Mouse (Mus musculus) myocyte (in vitro differentiated cells): ENCODE data around the gene Ezh1. TPM values are rescaled to one million over a fixed set of nuclear protein-coding genes. Genes with fewer than 3 reads are reported as not detected.

Source experiments
- H3K27me3 ChIP-seq: one replicate; pipeline ENCODE4 v1.6.1; 2011; ENCODE audit not compliant: control insufficient read depth, insufficient read depth, insufficient read length
- H3K36me3 ChIP-seq: one replicate; pipeline ENCODE4 v1.6.1; 2011; ENCODE audit not compliant: control insufficient read depth, insufficient read depth
- H3K4me2 ChIP-seq: one replicate; pipeline ENCODE4 v1.6.1; 2011; ENCODE audit warnings: low read depth, control low read depth
- H3K4me3 ChIP-seq: one replicate; pipeline ENCODE4 v1.5.1; 2011; ENCODE audit warnings: mild to moderate bottlenecking, control low read depth, moderate library complexity
- H3K79me2 ChIP-seq: one replicate; pipeline ENCODE4 v1.6.1; 2011; ENCODE audit not compliant: control insufficient read depth, insufficient read depth
- H3ac ChIP-seq: one replicate; pipeline ENCODE4 v1.6.1; 2011; ENCODE audit not compliant: control insufficient read depth, insufficient read length
- CEBPB ChIP-seq: IDR thresholded peaks from 2 replicates; pipeline ENCODE4 v1.6.1; 2011; ENCODE audit warnings: mild to moderate bottlenecking, moderate library complexity; ENCODE audit not compliant: poor library complexity, insufficient read depth, severe bottlenecking
- E2F4 ChIP-seq: IDR thresholded peaks from one replicate; pipeline ENCODE4 v1.6.1; 2011; ENCODE audit warnings: mild to moderate bottlenecking, control low read depth, moderate library complexity; ENCODE audit not compliant: insufficient read depth
- MAX ChIP-seq: IDR thresholded peaks from one replicate; pipeline ENCODE4 v1.6.1; 2011; ENCODE audit warnings: low read depth, mild to moderate bottlenecking, control low read depth
- MYOD1 ChIP-seq, 3 experiments: IDR thresholded peaks; one replicate each; pipeline ENCODE4 v1.6.1; 2011; ENCODE audit warnings: control low read depth in 2 of 3, low read depth in 2 of 3, mild to moderate bottlenecking in 2 of 3, moderate library complexity in 1 of 3; ENCODE audit not compliant: insufficient read length in 2 of 3, control insufficient read depth in 1 of 3
- MYOG ChIP-seq, 3 experiments: IDR thresholded peaks; one replicate each; pipeline ENCODE4 v1.6.1; 2011; ENCODE audit warnings: control low read depth in 2 of 3, low read depth in 2 of 3, mild to moderate bottlenecking in 2 of 3; ENCODE audit not compliant: insufficient read length in 2 of 3, control insufficient read depth in 1 of 3, insufficient read depth in 1 of 3
- POLR2A ChIP-seq: IDR thresholded peaks from one replicate; pipeline ENCODE4 v1.6.1; 2011; ENCODE audit warnings: low read depth, mild to moderate bottlenecking, control low read depth, moderate library complexity; ENCODE audit not compliant: insufficient read length
- POLR2AphosphoS2 ChIP-seq: IDR thresholded peaks from one replicate; pipeline ENCODE4 v1.6.1; 2011; ENCODE audit warnings: low read depth, control low read depth; ENCODE audit not compliant: insufficient read length
- REST ChIP-seq: IDR thresholded peaks from one replicate; pipeline ENCODE4 v1.6.1; 2011; ENCODE audit warnings: mild to moderate bottlenecking, control low read depth, moderate library complexity; ENCODE audit not compliant: insufficient read depth, insufficient read length
- SRF ChIP-seq: IDR thresholded peaks from one replicate; pipeline ENCODE4 v1.6.1; 2011; ENCODE audit warnings: low read depth; ENCODE audit not compliant: control insufficient read depth, insufficient read length
- TCF12 ChIP-seq: IDR thresholded peaks from one replicate; pipeline ENCODE4 v1.6.1; 2011; ENCODE audit warnings: mild to moderate bottlenecking, control low read depth; ENCODE audit not compliant: poor library complexity, insufficient read depth, severe bottlenecking
- TCF3 ChIP-seq: IDR thresholded peaks from one replicate; pipeline ENCODE4 v1.6.1; 2011; ENCODE audit warnings: low read depth, control low read depth; ENCODE audit not compliant: insufficient read length
- USF1 ChIP-seq: IDR thresholded peaks from one replicate; pipeline ENCODE4 v1.6.1; 2011; ENCODE audit warnings: low read depth, mild to moderate bottlenecking, control low read depth, moderate library complexity
- polyA plus RNA-seq: library from polyadenylated mRNA; unstranded; fragments of >200 nt; fragmentation: generic; extraction: Trizol; gene quantifications from one replicate; pipeline ENCODE4 v1.2.1, GENCODE M21; 2012; ENCODE audit warnings: missing spikeins

Gene Ezh1
- polyA plus RNA-seq, 1 experiment = 13.7 TPM

- no peak overlapping the region for H3K4me3 ChIP-seq
- TF ChIP-seq TCF12 (no peak), SRF (no peak)
- no peaks in the 10 kb centered on the region for H3K27me3 ChIP-seq
- H3ac ChIP-seq = no peak overlapping the region
- peaks cover 14% of the 10 kb centered on the region for H3K36me3 ChIP-seq
- H3K79me2 ChIP-seq = no peaks in the 10 kb centered on the region
- H3K4me2 ChIP-seq = no peak overlapping the region
These were observed 31.6 kb downstream of the Ezh1 start for GRCm38 (mm10) chr11:101194643-101195042.

- Histone ChIP-seq H3K36me3 (peaks cover 9% of the 10 kb centered on the region), H3K4me3 (no peak overlapping the region), H3K4me2 (no peak overlapping the region), H3K27me3 (no peaks in the 10 kb centered on the region), H3ac (no peak overlapping the region), H3K79me2 (no peaks in the 10 kb centered on the region)
- TF ChIP-seq POLR2A (no peak), TCF12 (no peak), MAX (no peak), POLR2AphosphoS2 (no peak), USF1 (no peak), REST (no peak), MYOG (IDR thresholded peaks at IDR 0.05; ENCODE audit: control insufficient read depth in 1 of 3, insufficient read depth in 1 of 3, insufficient read length in 2 of 3, low read depth in 2 of 3) (no peak)
These were observed 32.1 kb downstream of the Ezh1 start for GRCm38 (mm10) chr11:101194137-101194536.

DNA sequence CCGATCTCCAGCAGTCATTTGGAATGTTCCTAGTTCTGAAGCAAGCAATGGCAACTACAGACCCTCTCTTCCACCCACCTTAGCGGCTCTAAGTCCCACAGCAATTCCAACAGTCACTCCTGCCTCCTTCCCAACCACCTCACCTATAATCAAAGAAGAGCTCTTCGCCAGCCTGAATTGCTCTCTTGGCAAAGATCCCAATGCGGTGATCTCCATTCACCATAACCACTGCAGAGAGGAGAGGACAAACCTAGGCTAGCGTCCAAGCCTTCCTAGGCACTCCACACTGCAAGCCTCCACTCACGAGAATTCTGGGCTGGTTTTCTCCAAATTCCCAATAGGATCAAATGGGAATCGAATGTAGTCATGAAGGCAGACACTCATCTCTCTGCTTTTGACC is 33.2 kb downstream of the Ezh1 start:
- Histone ChIP-seq H3K27me3 (no peaks in the 10 kb centered on the region), H3K79me2 (no peaks in the 10 kb centered on the region), H3K4me3 (no peak overlapping the region), H3K4me2 (no peak overlapping the region), H3K36me3 (peaks cover 9% of the 10 kb centered on the region), H3ac (no peak overlapping the region)
- TF ChIP-seq POLR2AphosphoS2 = no peak
- no peak for TF ChIP-seq MYOG (IDR thresholded peaks at IDR 0.05; ENCODE audit: control insufficient read depth in 1 of 3, insufficient read depth in 1 of 3, insufficient read length in 2 of 3, low read depth in 2 of 3)
- TF ChIP-seq POLR2A = no peak
- TF ChIP-seq SRF = no peak
- no peak for TF ChIP-seq E2F4
- TF ChIP-seq MAX = no peak

- no peak for TF ChIP-seq USF1
- no peak for TF ChIP-seq MYOD1 (IDR thresholded peaks at IDR 0.05; ENCODE audit: control insufficient read depth in 1 of 3, insufficient read length in 2 of 3, low read depth in 2 of 3)
- no peak for TF ChIP-seq MYOG (IDR thresholded peaks at IDR 0.05; ENCODE audit: control insufficient read depth in 1 of 3, insufficient read depth in 1 of 3, insufficient read length in 2 of 3, low read depth in 2 of 3)
- no peak for TF ChIP-seq MAX
- no peak for TF ChIP-seq TCF12
- TF ChIP-seq REST = no peak
- TF ChIP-seq CEBPB = no peak
- TF ChIP-seq POLR2AphosphoS2 = no peak
- TF ChIP-seq TCF3 = no peak
- TF ChIP-seq E2F4 = no peak
- no peak for TF ChIP-seq SRF
- no peak for TF ChIP-seq POLR2A
- H3K4me3 ChIP-seq = no peak overlapping the region
- H3K36me3 ChIP-seq = peaks cover 4% of the 10 kb centered on the region
- H3K79me2 ChIP-seq = no peaks in the 10 kb centered on the region
- H3K4me2 ChIP-seq = no peak overlapping the region
- no peak overlapping the region for H3ac ChIP-seq
- H3K27me3 ChIP-seq = no peaks in the 10 kb centered on the region
These were observed 33.6 kb downstream of the Ezh1 start for GRCm38 (mm10) chr11:101192646-101193045.

GRCm38 (mm10) chr11:101191919-101192470 is 34.3 kb downstream of the Ezh1 start:
- TF ChIP-seq TCF12 (no peak), POLR2AphosphoS2 (peak; percentile 62), TCF3 (no peak), E2F4 (no peak), SRF (no peak), MYOD1 (IDR thresholded peaks at IDR 0.05; ENCODE audit: control insufficient read depth in 1 of 3, insufficient read length in 2 of 3, low read depth in 2 of 3) (peak in 2 of 3 experiments; percentile 66 to 84), CEBPB (no peak), MAX (no peak), MYOG (IDR thresholded peaks at IDR 0.05; ENCODE audit: control insufficient read depth in 1 of 3, insufficient read depth in 1 of 3, insufficient read length in 2 of 3, low read depth in 2 of 3) (peak; percentile 30 to 83 (median 44)), POLR2A (no peak), USF1 (no peak), REST (no peak)
- Histone ChIP-seq H3ac (no peak overlapping the region), H3K4me3 (no peak overlapping the region), H3K79me2 (no peaks in the 10 kb centered on the region), H3K27me3 (no peaks in the 10 kb centered on the region), H3K36me3 (no peaks in the 10 kb centered on the region), H3K4me2 (no peak overlapping the region)
